Mouse (Mus musculus) embryonic facial prominence, embryonic 15.5 days (tissue): ENCODE data around the gene Rnase13. TPM values are rescaled to one million over a fixed set of nuclear protein-coding genes. Genes with fewer than 3 reads are reported as not detected.

Experiments used
- ATAC-seq: fragments of 200-750 bp; cut with Nextera tagmentation; 2 replicates; pipeline ENCODE4 v1.8.0; 2017; ENCODE audit warnings: low read depth, moderate TSS enrichment; ENCODE audit not compliant: insufficient number of reproducible peaks, low FRiP score, low TSS enrichment
- H3K27ac ChIP-seq: fragments of 300-500 bp; sonication (generic); replicated peaks from 2 replicates; pipeline ENCODE4 v1.5.1; 2015; ENCODE audit warnings: mild to moderate bottlenecking, inconsistent platforms
- H3K27me3 ChIP-seq: fragments of 300-500 bp; sonication (generic); 2 replicates; pipeline ENCODE4 v1.6.1; 2015; ENCODE audit warnings: inconsistent platforms
- H3K36me3 ChIP-seq: fragments of 300-500 bp; sonication (generic); 2 replicates; pipeline ENCODE4 v1.6.1; 2015; ENCODE audit warnings: mild to moderate bottlenecking, inconsistent platforms
- H3K4me1 ChIP-seq: fragments of 300-500 bp; sonication (generic); 2 replicates; pipeline ENCODE4 v1.6.1; 2015; ENCODE audit warnings: inconsistent platforms
- H3K4me2 ChIP-seq: fragments of 300-500 bp; sonication (generic); replicated peaks from 2 replicates; pipeline ENCODE4 v1.6.1; 2015; ENCODE audit warnings: mild to moderate bottlenecking, inconsistent platforms
- H3K4me3 ChIP-seq: fragments of 300-500 bp; sonication (generic); replicated peaks from 2 replicates; pipeline ENCODE4 v1.5.1; 2015; ENCODE audit warnings: mild to moderate bottlenecking, inconsistent platforms
- H3K9ac ChIP-seq: fragments of 300-500 bp; sonication (generic); 2 replicates; pipeline ENCODE4 v1.6.1; 2015; ENCODE audit warnings: inconsistent platforms
- H3K9me3 ChIP-seq: fragments of 300-500 bp; sonication (generic); replicated peaks from 2 replicates; pipeline ENCODE4 v1.6.1; 2016; ENCODE audit warnings: inconsistent platforms
- WGBS: fragments of 180-500 bp; shearing (Covaris S2); methylation state at CpG from one replicate; pipeline ENCODE4 v1.1.7; 2015; 5-methylcytosine and 5-hydroxymethylcytosine counted together
- polyA plus RNA-seq: library from polyadenylated mRNA; unstranded; fragments of >200 nt; fragmentation: Nextera tagmentation; extraction: Ambion mirVana; gene quantifications from 2 replicates; pipeline ENCODE4 v1.2.1, GENCODE M21; 2015

Rnase13 gene
- polyA plus RNA-seq, 1 experiment from 2014 or later = not detected

DNA sequence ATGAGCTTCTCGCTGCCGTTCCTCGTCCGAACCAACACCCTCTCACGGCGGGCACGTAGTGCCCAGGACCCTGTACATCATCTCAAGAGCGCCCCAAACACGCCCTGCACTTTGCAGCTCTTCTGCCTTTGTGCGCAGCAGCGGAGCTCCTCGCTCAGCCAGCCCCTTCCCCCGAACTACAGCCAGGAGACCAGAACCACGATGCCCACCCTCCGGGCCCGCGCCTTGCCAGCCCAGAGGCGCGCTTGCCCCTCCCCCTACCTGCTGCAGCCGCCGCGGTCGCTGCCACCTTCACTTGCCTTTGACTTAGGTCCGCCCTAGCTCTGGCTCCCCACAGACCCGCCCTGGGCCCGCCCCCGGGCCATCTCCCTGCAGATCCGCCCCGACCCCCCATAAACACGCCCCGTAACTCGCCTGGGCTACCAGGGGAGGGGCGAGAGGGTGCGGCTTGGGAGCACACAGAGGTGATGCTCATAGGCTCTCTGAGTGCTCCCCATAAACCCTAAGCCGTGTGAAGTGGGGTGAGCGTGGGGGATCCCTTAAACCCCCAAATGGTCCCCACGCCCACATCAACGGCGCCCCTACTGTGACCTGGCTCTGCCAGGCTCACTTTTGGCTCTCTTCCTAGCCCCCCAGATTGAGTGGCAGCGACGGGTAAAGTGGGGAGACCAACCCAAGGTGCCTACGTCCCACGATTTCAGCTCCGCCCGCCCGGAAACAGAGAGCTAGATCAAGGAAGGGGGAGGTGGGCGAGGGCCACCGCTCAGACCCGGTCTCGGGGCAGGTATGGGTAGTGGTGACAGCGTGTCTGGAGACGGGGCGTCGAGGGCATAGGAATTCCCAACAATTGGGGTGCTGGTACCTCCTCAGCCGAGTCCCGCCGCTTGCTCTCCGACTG, 9.3 kb downstream of the Rnase13 start:
- Histone ChIP-seq H3K27ac (peak overlapping the region; percentile 87), H3K4me3 (peak overlapping the region; percentile 57), H3K36me3 (peaks cover 9% of the 10 kb centered on the region; the same call in 1 of the 2 replicates), H3K4me2 (peak overlapping the region; percentile 94), H3K4me1 (peaks cover 24% of the 10 kb centered on the region), H3K9me3 (no peaks in the 10 kb centered on the region), H3K27me3 (no peaks in the 10 kb centered on the region), H3K9ac (peak overlapping the region; percentile 28)
- WGBS = under 1% methylated on average over 58 of the region's 58 CpGs
- ATAC-seq = peak; percentile 86

DNA sequence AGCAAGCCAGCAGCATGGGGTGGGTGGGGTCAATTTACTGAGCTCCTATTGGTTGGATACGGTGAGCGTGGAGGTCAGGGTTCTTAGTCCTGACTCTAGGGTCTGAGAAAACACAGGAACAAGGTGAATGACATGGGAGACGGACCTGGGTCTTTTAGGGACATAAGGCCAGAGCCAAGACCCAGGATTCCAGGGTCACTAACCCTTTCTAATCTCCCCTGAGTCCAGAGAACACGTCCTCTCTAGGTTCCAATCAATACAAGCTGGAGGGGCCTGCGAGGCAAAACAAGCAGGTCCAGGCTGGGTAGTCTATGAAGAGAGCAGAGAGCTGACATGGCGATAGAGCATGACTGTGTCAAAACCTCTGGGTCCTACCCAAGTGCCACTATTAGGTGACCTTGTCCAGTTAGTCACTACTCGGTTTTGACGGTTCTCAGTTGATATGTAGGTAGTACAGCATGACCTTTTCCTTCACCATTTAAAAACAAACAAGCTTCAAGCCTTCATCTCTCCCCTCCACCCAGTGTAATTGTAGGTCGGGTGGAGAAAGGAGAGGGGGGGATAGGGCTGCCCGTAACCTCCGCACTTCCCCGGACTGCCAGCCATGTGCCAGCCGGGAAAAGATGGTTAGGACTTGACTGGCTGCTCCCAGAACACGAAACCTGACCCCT, 10.0 kb downstream of the Rnase13 start:
- WGBS = 14% methylated on average over 14 of the region's 14 CpGs
- Histone ChIP-seq H3K27ac (peak overlapping the region; percentile 87), H3K27me3 (no peaks in the 10 kb centered on the region), H3K4me1 (peaks cover 24% of the 10 kb centered on the region), H3K9me3 (no peaks in the 10 kb centered on the region), H3K36me3 (peaks cover 9% of the 10 kb centered on the region; the same call in 1 of the 2 replicates), H3K4me3 (peak overlapping the region; percentile 57), H3K4me2 (peak overlapping the region; percentile 94), H3K9ac (peak overlapping the region; percentile 28; the same call in 1 of the 2 replicates)
- peak; percentile 12; the same call in 1 of the 2 replicates for ATAC-seq

DNA sequence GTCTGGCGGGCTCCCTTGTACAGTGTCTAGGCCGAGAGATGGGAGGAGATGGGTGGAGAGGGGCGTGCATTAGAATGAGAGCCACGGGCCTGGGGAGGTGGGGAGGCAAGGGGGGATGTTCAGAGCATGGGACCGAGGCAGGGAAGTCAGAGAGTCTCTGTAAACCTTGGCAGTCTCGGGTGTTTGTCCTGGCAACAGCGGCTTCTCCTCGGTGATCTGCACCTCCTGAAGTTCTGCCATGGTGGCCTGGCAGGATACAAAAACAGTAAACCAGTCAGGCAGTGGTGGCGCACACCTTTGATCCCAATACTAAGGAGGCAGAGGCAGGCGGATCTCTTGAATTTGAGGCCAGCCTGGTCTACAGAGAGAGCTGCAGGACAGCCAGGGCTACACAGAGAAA, 11.3 kb downstream of the Rnase13 start:
- H3K27me3 ChIP-seq = no peaks in the 10 kb centered on the region
- ATAC-seq = no peak
- H3K36me3 ChIP-seq = peaks cover 12% of the 10 kb centered on the region; the same call in 1 of the 2 replicates
- 83% methylated on average over 10 of the region's 10 CpGs for WGBS
- H3K9me3 ChIP-seq = no peaks in the 10 kb centered on the region
- H3K27ac ChIP-seq = no peak overlapping the region
- peaks cover 24% of the 10 kb centered on the region for H3K4me1 ChIP-seq
- H3K4me3 ChIP-seq = no peak overlapping the region
- no peak overlapping the region for H3K4me2 ChIP-seq
- H3K9ac ChIP-seq = no peak overlapping the region

DNA sequence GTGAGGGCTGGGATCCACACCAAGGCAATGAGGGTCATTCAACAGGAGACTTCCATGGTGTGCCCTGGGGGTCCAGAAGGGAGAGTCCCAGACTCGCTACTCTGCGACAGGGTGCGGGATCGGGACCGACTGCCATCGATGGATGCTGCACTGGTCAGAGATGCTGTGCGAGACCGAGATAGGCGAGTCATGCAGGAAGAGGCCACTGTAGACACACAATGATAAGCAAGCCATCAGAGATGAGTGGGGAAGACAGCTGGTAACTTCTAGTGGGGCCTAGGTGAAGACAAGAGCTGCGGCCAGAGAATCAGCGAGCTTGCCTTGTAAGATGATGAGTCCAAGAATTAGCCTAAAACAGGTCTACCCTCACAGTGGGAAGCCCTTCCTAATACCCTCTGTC, 16.5 kb downstream of the Rnase13 start:
- WGBS = 88% methylated on average over 11 of the region's 11 CpGs
- no peak for ATAC-seq

DNA sequence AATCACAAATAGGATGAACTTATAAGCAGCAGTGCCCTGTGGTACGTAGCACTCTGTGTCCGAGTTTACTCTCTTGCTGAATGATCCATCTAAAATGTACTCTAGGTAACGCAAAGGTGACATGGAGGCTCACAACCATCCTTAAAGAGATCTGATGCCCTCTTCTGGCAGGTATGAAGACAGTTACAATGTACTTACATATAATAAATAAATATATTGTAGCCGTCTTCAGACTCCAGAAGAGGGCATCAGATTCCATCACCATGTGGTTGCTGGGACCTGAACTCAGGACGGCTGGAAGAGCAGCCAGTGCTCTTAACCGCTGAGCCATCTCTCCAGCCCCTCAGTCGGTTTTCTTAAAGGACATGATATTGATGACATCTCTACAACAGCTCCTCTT, 17.9 kb downstream of the Rnase13 start:
- Histone ChIP-seq H3K27ac (no peak overlapping the region), H3K4me3 (no peak overlapping the region), H3K9ac (no peak overlapping the region), H3K9me3 (no peaks in the 10 kb centered on the region), H3K4me2 (no peak overlapping the region), H3K36me3 (peaks cover 16% of the 10 kb centered on the region; the same call in 1 of the 2 replicates), H3K27me3 (no peaks in the 10 kb centered on the region), H3K4me1 (peaks cover 5% of the 10 kb centered on the region)
- no peak for ATAC-seq
- 60% methylated on average over 7 of the region's 7 CpGs for WGBS

More for the DNA sequence above, 16.5 kb downstream of the Rnase13 start:
- Histone ChIP-seq H3K27ac (no peak overlapping the region), H3K36me3 (peaks cover 23% of the 10 kb centered on the region; the same call in 1 of the 2 replicates), H3K9ac (no peak overlapping the region), H3K9me3 (no peaks in the 10 kb centered on the region), H3K4me3 (no peak overlapping the region), H3K4me1 (peaks cover 5% of the 10 kb centered on the region), H3K4me2 (no peak overlapping the region), H3K27me3 (no peaks in the 10 kb centered on the region)

DNA sequence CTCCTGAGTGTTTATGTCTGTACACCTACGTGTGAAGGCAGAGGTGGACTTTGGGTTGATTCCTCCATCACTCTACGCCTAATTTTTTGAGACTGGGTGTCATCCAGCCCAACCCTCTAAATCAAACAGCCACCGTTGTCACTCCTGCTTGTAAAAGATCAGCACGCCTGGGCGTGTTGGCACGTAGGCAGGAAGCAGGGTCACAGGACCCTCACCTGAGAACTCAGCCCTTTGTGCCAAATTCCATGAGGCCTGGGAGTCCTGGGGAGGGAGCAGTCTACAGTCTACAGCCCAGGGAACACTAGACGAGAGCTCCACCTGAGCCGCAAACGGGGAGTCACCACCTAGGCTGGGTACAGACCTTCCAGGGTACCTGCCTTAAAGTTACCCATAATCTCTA, 18.8 kb downstream of the Rnase13 start:
- no peaks in the 10 kb centered on the region for H3K27me3 ChIP-seq
- no peaks in the 10 kb centered on the region; the same call in 1 of the 2 replicates for H3K4me1 ChIP-seq
- H3K27ac ChIP-seq = no peak overlapping the region
- H3K9me3 ChIP-seq = no peaks in the 10 kb centered on the region
- 75% methylated on average over 9 of the region's 9 CpGs for WGBS
- no peak for ATAC-seq
- H3K36me3 ChIP-seq = peaks cover 14% of the 10 kb centered on the region; the same call in 1 of the 2 replicates
- H3K4me2 ChIP-seq = no peak overlapping the region
- H3K9ac ChIP-seq = no peak overlapping the region
- no peak overlapping the region for H3K4me3 ChIP-seq

DNA sequence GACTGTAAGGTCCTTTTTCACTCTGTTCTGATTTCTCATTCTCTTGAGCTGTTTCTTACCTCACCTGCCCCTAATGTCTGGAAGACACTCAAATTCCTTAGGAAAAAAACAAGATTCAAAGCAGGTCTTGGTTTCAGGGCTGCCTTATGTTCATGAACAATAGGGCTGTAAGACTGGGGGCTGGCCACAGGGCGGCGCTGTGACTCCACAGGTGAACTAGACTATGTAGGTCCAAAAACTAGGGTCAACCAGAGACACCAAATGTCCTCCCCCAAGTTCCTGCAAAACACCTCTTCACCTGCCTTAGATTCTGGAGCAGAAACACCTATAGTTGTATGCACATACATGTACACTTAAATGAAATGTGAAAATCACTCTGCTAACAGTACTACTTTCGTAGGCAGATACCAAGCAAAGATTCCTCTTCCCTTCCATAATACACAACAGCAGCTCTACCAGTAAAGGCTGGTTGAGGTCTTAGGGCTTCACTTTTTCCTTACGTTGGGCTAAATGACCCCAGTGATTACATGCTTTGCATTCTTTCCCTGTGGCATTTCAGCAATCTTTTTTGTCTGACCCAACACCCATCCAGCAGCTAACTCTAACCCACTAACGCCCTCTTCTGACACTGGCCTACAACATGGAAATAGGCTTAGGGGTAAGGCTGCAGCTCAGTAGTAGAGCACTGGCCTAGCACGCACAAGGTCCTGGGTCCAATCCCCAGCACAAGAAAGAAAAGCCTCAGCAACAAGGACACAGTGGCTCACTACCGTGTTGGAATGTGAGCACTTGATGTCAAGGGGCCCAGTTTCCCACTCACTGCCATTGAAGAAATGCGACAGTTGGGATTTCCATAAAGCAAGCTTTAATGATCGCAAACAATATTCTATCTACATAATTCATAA, 19.5 kb downstream of the Rnase13 start:
- no peak for ATAC-seq
- Histone ChIP-seq H3K4me2 (no peak overlapping the region), H3K27me3 (no peaks in the 10 kb centered on the region), H3K4me1 (no peaks in the 10 kb centered on the region; the same call in 1 of the 2 replicates), H3K9me3 (no peaks in the 10 kb centered on the region), H3K4me3 (no peak overlapping the region), H3K36me3 (peaks cover 14% of the 10 kb centered on the region; the same call in 1 of the 2 replicates), H3K9ac (no peak overlapping the region), H3K27ac (no peak overlapping the region)
- 55% methylated on average over 9 of the region's 9 CpGs for WGBS

DNA sequence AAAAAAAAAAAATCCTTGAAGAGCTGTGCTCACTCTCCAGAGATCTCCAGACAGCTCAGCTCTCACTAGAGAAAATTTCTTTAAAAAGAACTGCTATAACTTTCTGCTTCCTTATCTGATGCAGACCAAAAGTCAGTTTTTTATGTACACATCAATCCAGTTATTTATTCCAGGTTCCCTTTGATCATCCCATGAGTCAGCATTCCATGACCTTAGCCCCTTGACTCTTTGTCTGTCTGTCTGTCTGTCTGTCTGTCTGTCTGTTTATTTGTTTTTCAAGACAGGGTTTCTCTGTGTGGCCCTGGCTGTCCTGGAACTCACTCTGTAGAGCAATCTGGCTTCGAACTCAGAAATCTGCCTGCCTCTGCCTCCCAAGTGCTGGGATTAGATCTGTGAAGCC, 23.2 kb downstream of the Rnase13 start:
- Histone ChIP-seq H3K9me3 (no peaks in the 10 kb centered on the region), H3K36me3 (no peaks in the 10 kb centered on the region), H3K9ac (no peak overlapping the region), H3K27ac (no peak overlapping the region), H3K4me1 (no peaks in the 10 kb centered on the region; the same call in 1 of the 2 replicates), H3K4me3 (no peak overlapping the region), H3K27me3 (no peaks in the 10 kb centered on the region), H3K4me2 (no peak overlapping the region)
- no peak for ATAC-seq
- 86% methylated on average over 1 of the region's 1 CpGs for WGBS

DNA sequence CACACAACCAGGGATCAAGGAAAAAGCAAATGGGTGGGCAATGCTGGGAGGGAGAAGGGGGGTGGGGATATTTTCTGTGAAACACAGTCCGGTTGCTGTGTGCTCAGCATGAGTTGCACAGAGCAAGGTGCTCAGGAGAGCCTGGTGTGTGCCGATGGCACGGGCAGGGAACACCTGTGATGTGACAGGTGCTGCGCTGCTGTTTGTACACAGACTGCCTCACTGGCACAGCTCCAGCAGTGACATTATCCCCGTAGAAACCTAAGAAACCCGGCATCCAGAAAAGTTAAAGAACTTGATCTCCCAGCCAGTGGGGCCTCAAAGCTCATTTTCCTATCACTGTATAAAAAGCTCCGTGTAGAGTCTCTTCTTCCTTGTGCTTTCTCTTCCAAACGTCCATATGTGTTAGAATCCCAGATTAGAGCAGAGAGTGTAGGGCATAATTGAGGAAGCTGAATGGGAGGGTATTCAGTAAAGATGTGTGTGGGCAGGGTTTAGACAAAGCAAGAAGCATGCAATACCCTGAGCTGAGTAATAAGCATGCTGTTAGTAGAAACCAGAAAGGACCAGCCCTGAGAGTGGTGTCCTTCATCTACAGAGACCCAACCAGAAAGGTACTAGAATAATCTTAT, 25.9 kb downstream of the Rnase13 start:
- Histone ChIP-seq H3K27ac (no peak overlapping the region), H3K4me3 (no peak overlapping the region), H3K9ac (no peak overlapping the region), H3K4me1 (no peaks in the 10 kb centered on the region), H3K4me2 (no peak overlapping the region), H3K27me3 (no peaks in the 10 kb centered on the region), H3K9me3 (no peaks in the 10 kb centered on the region), H3K36me3 (peaks cover 3% of the 10 kb centered on the region)
- 0 out of 2 replicates have a peak, but pooled peaks have one; percentile 48 for ATAC-seq
- 48% methylated on average over 8 of the region's 8 CpGs for WGBS

DNA sequence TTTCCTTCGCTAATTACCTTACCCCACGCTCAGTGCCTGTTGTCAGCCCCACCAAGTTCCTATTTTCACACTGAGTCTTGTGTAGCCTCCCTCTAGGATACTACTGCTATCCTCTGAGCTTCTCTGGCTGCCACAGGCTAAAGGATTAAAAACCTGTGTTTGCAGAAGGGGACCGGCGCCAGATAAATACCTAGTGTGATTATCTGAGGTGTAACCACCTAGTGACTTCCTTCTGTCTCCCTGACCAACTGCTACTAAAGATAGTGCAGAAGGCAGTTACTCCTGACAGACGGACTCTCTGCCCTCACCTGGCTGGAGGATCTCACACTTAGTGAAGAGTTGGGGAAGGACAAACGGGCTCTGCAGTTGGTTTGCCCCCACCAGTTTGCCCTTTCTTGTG, 26.6 kb downstream of the Rnase13 start:
- no peaks in the 10 kb centered on the region for H3K27me3 ChIP-seq
- no peak overlapping the region for H3K4me3 ChIP-seq
- H3K9ac ChIP-seq = no peak overlapping the region
- WGBS = 73% methylated on average over 6 of the region's 6 CpGs
- H3K36me3 ChIP-seq = peaks cover 9% of the 10 kb centered on the region
- no peak for ATAC-seq
- H3K4me2 ChIP-seq = no peak overlapping the region
- H3K9me3 ChIP-seq = no peaks in the 10 kb centered on the region
- no peaks in the 10 kb centered on the region for H3K4me1 ChIP-seq
- H3K27ac ChIP-seq = no peak overlapping the region
